ENCODE assay signal across 10 mouse cellular contexts in the genomic region with DNA sequence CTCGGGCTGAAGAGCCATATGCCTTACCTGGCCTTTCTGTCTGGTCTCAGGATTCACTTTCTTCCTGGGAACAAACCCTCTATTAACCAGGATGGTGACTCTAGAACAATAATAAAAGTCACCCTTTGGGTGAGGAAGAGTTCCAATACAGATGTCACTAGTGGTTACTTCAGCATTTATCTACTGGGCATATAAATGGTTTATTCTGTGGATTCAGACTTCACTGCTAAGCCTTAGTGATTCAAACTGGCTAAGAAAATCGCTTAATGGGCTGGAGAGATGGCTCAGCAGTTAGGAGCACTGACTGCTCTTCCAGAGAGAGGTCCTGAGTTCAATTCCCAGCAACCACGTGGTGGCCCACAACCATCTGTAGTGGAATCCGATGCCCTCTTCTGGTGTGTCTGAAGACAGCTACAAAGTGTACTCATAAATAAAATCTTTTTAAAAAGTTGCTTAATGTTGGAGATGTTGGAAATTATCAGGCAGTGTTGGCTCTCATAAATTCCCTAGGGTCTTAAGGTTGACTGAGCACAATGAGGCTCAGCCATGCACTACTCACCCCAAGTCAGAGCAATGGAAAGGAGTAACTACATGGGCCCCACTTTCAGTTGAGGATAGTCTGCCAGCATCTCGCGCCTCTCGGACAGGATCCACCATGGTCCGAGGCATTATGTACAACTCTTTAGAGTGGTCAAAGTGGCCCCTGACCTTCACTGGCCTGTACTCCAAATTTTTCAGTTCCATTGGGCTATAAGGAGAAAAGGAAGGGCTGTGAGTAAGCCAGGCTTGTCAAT. TPM values are rescaled to one million over a fixed set of nuclear protein-coding genes. Genes with fewer than 3 reads are reported as not detected.
DNase-seq lines count a peak whose midpoint lies in the region; ATAC-seq and TF ChIP-seq lines count a peak whose summit lies in the region.
"Had no signal": no experiment of that assay in that cellular context is flagged by ENCODE, and none has a peak within 500 bp of the region (broad histone marks: within the 10 kb centered on the region; RNA-seq: fewer than 3 reads in every experiment).

No protein-coding gene starts in this region.

- no peaks in the 10 kb centered on the region for H3K9me3 ChIP-seq in hindbrain, embryonic 10.5 days
- no peaks in the 10 kb centered on the region for H3K9me3 ChIP-seq in hindbrain, embryonic 11.5 days (ENCODE audit: control insufficient read depth, low read length)
- no peaks in the 10 kb centered on the region for H3K9me3 ChIP-seq in midbrain, postnatal 0 days (ENCODE audit: low read length)
- no peaks in the 10 kb centered on the region for H3K9me3 ChIP-seq in midbrain, embryonic 16.5 days (replicated peaks; ENCODE audit: control insufficient read depth, low read length, poor library complexity, severe bottlenecking)
- H3K9me3 ChIP-seq in intestine, embryonic 16.5 days (ENCODE audit: control insufficient read depth, low read length) = no peaks in the 10 kb centered on the region
- no peaks in the 10 kb centered on the region for H3K9me3 ChIP-seq in stomach, embryonic 15.5 days

- peaks cover 66% of the 10 kb centered on the region for H3K4me1 ChIP-seq in hindbrain, embryonic 10.5 days (replicated peaks)
- peaks cover 12% of the 10 kb centered on the region for H3K4me1 ChIP-seq in hindbrain, embryonic 11.5 days (replicated peaks; ENCODE audit: control insufficient read depth, insufficient read depth, low read length)
- peaks cover 27% of the 10 kb centered on the region for H3K4me1 ChIP-seq in midbrain, postnatal 0 days (ENCODE audit: insufficient read depth, low read length)
- peaks cover 36% of the 10 kb centered on the region for H3K4me1 ChIP-seq in midbrain, embryonic 16.5 days (ENCODE audit: control insufficient read depth, insufficient read depth, low read length)
- H3K4me1 ChIP-seq in intestine, embryonic 16.5 days (ENCODE audit: control insufficient read depth, insufficient read depth, low read length) = peaks cover 36% of the 10 kb centered on the region
- H3K4me1 ChIP-seq in stomach, embryonic 15.5 days = peaks cover 33% of the 10 kb centered on the region

- no peaks in the 10 kb centered on the region for H3K27me3 ChIP-seq in hindbrain, embryonic 10.5 days (ENCODE audit: insufficient read depth, poor library complexity, severe bottlenecking)
- no peaks in the 10 kb centered on the region for H3K27me3 ChIP-seq in hindbrain, embryonic 11.5 days (ENCODE audit: control insufficient read depth, insufficient read depth, low read length)
- no peaks in the 10 kb centered on the region for H3K27me3 ChIP-seq in midbrain, postnatal 0 days (ENCODE audit: insufficient read depth, low read length)
- no peaks in the 10 kb centered on the region for H3K27me3 ChIP-seq in midbrain, embryonic 16.5 days (ENCODE audit: control insufficient read depth, insufficient read depth, low read depth, low read length)
- no peaks in the 10 kb centered on the region for H3K27me3 ChIP-seq in intestine, embryonic 16.5 days (replicated peaks; ENCODE audit: control insufficient read depth, insufficient read depth, low read length)
- no peaks in the 10 kb centered on the region for H3K27me3 ChIP-seq in stomach, embryonic 15.5 days (replicated peaks)

- no peak overlapping the region for H3K27ac ChIP-seq in hindbrain, embryonic 10.5 days
- H3K27ac ChIP-seq in hindbrain, embryonic 11.5 days (ENCODE audit: low read depth, low read length) = no peak overlapping the region
- no peak overlapping the region for H3K27ac ChIP-seq in midbrain, postnatal 0 days (ENCODE audit: low read depth, low read length)
- H3K27ac ChIP-seq in midbrain, embryonic 16.5 days (ENCODE audit: low read length) = no peak overlapping the region
- H3K27ac ChIP-seq in intestine, embryonic 16.5 days (ENCODE audit: low read length) = no peak overlapping the region
- no peak overlapping the region for H3K27ac ChIP-seq in stomach, embryonic 15.5 days

- peak; percentile 22; the same call in 1 of the 2 replicates for TF ChIP-seq CTCF in midbrain, postnatal 0 days (IDR thresholded peaks at IDR 0.05)

- WGBS in hindbrain, embryonic 10.5 days = 65% methylated on average over 8 of the region's 8 CpGs
- 67% methylated on average over 8 of the region's 8 CpGs for WGBS in hindbrain, embryonic 11.5 days
- WGBS in midbrain, postnatal 0 days = 66% methylated on average over 8 of the region's 8 CpGs
- 65% methylated on average over 8 of the region's 8 CpGs for WGBS in midbrain, embryonic 16.5 days
- 55% methylated on average over 8 of the region's 8 CpGs for WGBS in intestine, embryonic 16.5 days
- 59% methylated on average over 8 of the region's 8 CpGs for WGBS in stomach, embryonic 15.5 days

- H3K9ac ChIP-seq in hindbrain, embryonic 11.5 days (ENCODE audit: low read depth, low read length) = no peak overlapping the region
- no peak overlapping the region for H3K9ac ChIP-seq in midbrain, postnatal 0 days (replicated peaks; ENCODE audit: low read length, poor library complexity, severe bottlenecking)
- no peak overlapping the region for H3K9ac ChIP-seq in midbrain, embryonic 16.5 days (ENCODE audit: low read depth, low read length)
- H3K9ac ChIP-seq in intestine, embryonic 16.5 days (ENCODE audit: low read depth, low read length) = peak overlapping the region; percentile 89; the same call in 1 of the 2 replicates
- no peak overlapping the region for H3K9ac ChIP-seq in stomach, embryonic 15.5 days

- peaks cover 60% of the 10 kb centered on the region for H3K36me3 ChIP-seq in hindbrain, embryonic 10.5 days
- peaks cover 16% of the 10 kb centered on the region for H3K36me3 ChIP-seq in hindbrain, embryonic 11.5 days (ENCODE audit: control insufficient read depth, insufficient read depth, low read length)
- peaks cover 34% of the 10 kb centered on the region for H3K36me3 ChIP-seq in midbrain, postnatal 0 days (ENCODE audit: insufficient read depth, low read length)
- peaks cover 34% of the 10 kb centered on the region for H3K36me3 ChIP-seq in midbrain, embryonic 16.5 days (ENCODE audit: control insufficient read depth, insufficient read depth, low read length)
- peaks cover 21% of the 10 kb centered on the region for H3K36me3 ChIP-seq in intestine, embryonic 16.5 days (ENCODE audit: control insufficient read depth, insufficient read depth, low read length)
- H3K36me3 ChIP-seq in stomach, embryonic 15.5 days = peaks cover 40% of the 10 kb centered on the region

- no peak overlapping the region for H3K4me2 ChIP-seq in hindbrain, embryonic 11.5 days (replicated peaks; ENCODE audit: low read depth, low read length)
- no peak overlapping the region for H3K4me2 ChIP-seq in midbrain, postnatal 0 days (ENCODE audit: low read depth, low read length, poor library complexity, severe bottlenecking)
- no peak overlapping the region for H3K4me2 ChIP-seq in midbrain, embryonic 16.5 days (ENCODE audit: low read length)
- H3K4me2 ChIP-seq in intestine, embryonic 16.5 days (ENCODE audit: low read depth, low read length) = 0 out of 2 replicates have a peak overlapping the region, but pooled peaks have one; percentile 92
- H3K4me2 ChIP-seq in stomach, embryonic 15.5 days = peak overlapping the region; percentile 95

- no peak for ATAC-seq in hindbrain, embryonic 11.5 days (ENCODE audit: low FRiP score)
- ATAC-seq in midbrain, postnatal 0 days (ENCODE audit: low FRiP score) = no peak
- ATAC-seq in midbrain, embryonic 16.5 days = no peak
- no peak for ATAC-seq in intestine, embryonic 16.5 days
- no peak for ATAC-seq in stomach, embryonic 15.5 days (ENCODE audit: insufficient read depth, low FRiP score, low read depth)

- H3K4me3 ChIP-seq in hindbrain, embryonic 10.5 days = peak overlapping the region; percentile 88
- no peak overlapping the region for H3K4me3 ChIP-seq in hindbrain, embryonic 11.5 days (ENCODE audit: low read depth, low read length)
- no peak overlapping the region for H3K4me3 ChIP-seq in midbrain, postnatal 0 days (ENCODE audit: low read depth, low read length)
- H3K4me3 ChIP-seq in midbrain, embryonic 16.5 days (ENCODE audit: low read depth, low read length) = no peak overlapping the region
- 0 out of 2 replicates have a peak overlapping the region, but pooled peaks have one; percentile 89 for H3K4me3 ChIP-seq in intestine, embryonic 16.5 days (ENCODE audit: low read length)
- no peak overlapping the region for H3K4me3 ChIP-seq in stomach, embryonic 15.5 days (replicated peaks)

- DNase-seq in hindbrain, embryonic 10.5 days (ENCODE audit: low spot score) = no peak
- DNase-seq in hindbrain, embryonic 11.5 days (ENCODE audit: low spot score) = no peak
- no peak for DNase-seq in midbrain, postnatal 0 days (ENCODE audit: low spot score)
- DNase-seq in thymus, postnatal 36 days = no peak
- DNase-seq in adrenal gland, adult 2 months = no peak
- DNase-seq: kidney, postnatal 14 days; thymus, postnatal 14 days had no signal

RNA-seq across cellular contexts. Expression of gene Surf2, which starts 1.8 kb away (rescaled TPM):
- 53.2 and 58.0 TPM in 2 replicates for polyA plus RNA-seq in hindbrain, embryonic 10.5 days (2016; fragmentation: Nextera tagmentation; extraction: Ambion mirVana)
- polyA plus RNA-seq in hindbrain, embryonic 11.5 days (2014; fragmentation: Nextera tagmentation; extraction: Ambion mirVana) = 44.6 and 50.7 TPM in 2 replicates
- total RNA-seq in midbrain, postnatal 0 days (2014; rRNA removed) = 27.5 and 30.0 TPM in 2 replicates
- polyA plus RNA-seq in midbrain, postnatal 0 days (2015; fragmentation: Nextera tagmentation; extraction: Ambion mirVana) = 55.2 and 55.5 TPM in 2 replicates
- 58.6 and 59.2 TPM in 2 replicates for polyA plus RNA-seq in midbrain, embryonic 16.5 days (2015; fragmentation: Nextera tagmentation; extraction: Ambion mirVana)
- 41.9 and 45.9 TPM in 2 replicates for polyA plus RNA-seq in intestine, embryonic 16.5 days (2015; fragmentation: Nextera tagmentation; extraction: Ambion mirVana)
- polyA plus RNA-seq in stomach, embryonic 15.5 days (2015; fragmentation: Nextera tagmentation; extraction: Ambion mirVana) = 40.4 and 40.8 TPM in 2 replicates
- total RNA-seq in adrenal gland, adult 2 months (2021) = 10 to 100 TPM; 38.4 to 47.9 TPM
- polyA plus RNA-seq in adrenal gland, adult 2 months (2012; rRNA removed) = 22.5 and 28.5 TPM in 2 replicates

RNA-seq across cellular contexts. Expression of gene Surf1, which starts 2.0 kb away (rescaled TPM):
- polyA plus RNA-seq in hindbrain, embryonic 10.5 days (2016; fragmentation: Nextera tagmentation; extraction: Ambion mirVana) = 47.4 and 53.6 TPM in 2 replicates
- 52.9 and 53.9 TPM in 2 replicates for polyA plus RNA-seq in hindbrain, embryonic 11.5 days (2014; fragmentation: Nextera tagmentation; extraction: Ambion mirVana)
- total RNA-seq in midbrain, postnatal 0 days (2014; rRNA removed) = 59.7 and 78.8 TPM in 2 replicates
- 112 and 122 TPM in 2 replicates for polyA plus RNA-seq in midbrain, postnatal 0 days (2015; fragmentation: Nextera tagmentation; extraction: Ambion mirVana)
- 90.1 and 97.5 TPM in 2 replicates for polyA plus RNA-seq in midbrain, embryonic 16.5 days (2015; fragmentation: Nextera tagmentation; extraction: Ambion mirVana)
- 76.1 and 83.5 TPM in 2 replicates for polyA plus RNA-seq in intestine, embryonic 16.5 days (2015; fragmentation: Nextera tagmentation; extraction: Ambion mirVana)
- 62.1 and 65.7 TPM in 2 replicates for polyA plus RNA-seq in stomach, embryonic 15.5 days (2015; fragmentation: Nextera tagmentation; extraction: Ambion mirVana)
- 100 to 1,000 TPM; 108 to 115 TPM for total RNA-seq in adrenal gland, adult 2 months (2021)
- 67.9 and 77.7 TPM in 2 replicates for polyA plus RNA-seq in adrenal gland, adult 2 months (2012; rRNA removed)

RNA-seq across cellular contexts. Expression of gene Rpl7a, which starts 3.8 kb away (rescaled TPM):
- polyA plus RNA-seq in hindbrain, embryonic 10.5 days (2016; fragmentation: Nextera tagmentation; extraction: Ambion mirVana) = 566 and 674 TPM in 2 replicates
- polyA plus RNA-seq in hindbrain, embryonic 11.5 days (2014; fragmentation: Nextera tagmentation; extraction: Ambion mirVana) = 627 and 628 TPM in 2 replicates
- 910 and 1,034 TPM in 2 replicates for total RNA-seq in midbrain, postnatal 0 days (2014; rRNA removed)
- polyA plus RNA-seq in midbrain, postnatal 0 days (2015; fragmentation: Nextera tagmentation; extraction: Ambion mirVana) = 411 and 433 TPM in 2 replicates
- polyA plus RNA-seq in midbrain, embryonic 16.5 days (2015; fragmentation: Nextera tagmentation; extraction: Ambion mirVana) = 376 and 399 TPM in 2 replicates
- 575 and 620 TPM in 2 replicates for polyA plus RNA-seq in intestine, embryonic 16.5 days (2015; fragmentation: Nextera tagmentation; extraction: Ambion mirVana)
- polyA plus RNA-seq in stomach, embryonic 15.5 days (2015; fragmentation: Nextera tagmentation; extraction: Ambion mirVana) = 494 and 609 TPM in 2 replicates
- 100 to 1,000 TPM; 543 to 545 TPM for total RNA-seq in adrenal gland, adult 2 months (2021)
- polyA plus RNA-seq in adrenal gland, adult 2 months (2012; rRNA removed) = 233 and 258 TPM in 2 replicates

RNA-seq across cellular contexts. Expression of gene Med22, which starts 3.9 kb away (rescaled TPM):
- 111 and 130 TPM in 2 replicates for polyA plus RNA-seq in hindbrain, embryonic 10.5 days (2016; fragmentation: Nextera tagmentation; extraction: Ambion mirVana)
- polyA plus RNA-seq in hindbrain, embryonic 11.5 days (2014; fragmentation: Nextera tagmentation; extraction: Ambion mirVana) = 77.3 and 88.9 TPM in 2 replicates
- 106 and 119 TPM in 2 replicates for total RNA-seq in midbrain, postnatal 0 days (2014; rRNA removed)
- 139 and 144 TPM in 2 replicates for polyA plus RNA-seq in midbrain, postnatal 0 days (2015; fragmentation: Nextera tagmentation; extraction: Ambion mirVana)
- 134 and 137 TPM in 2 replicates for polyA plus RNA-seq in midbrain, embryonic 16.5 days (2015; fragmentation: Nextera tagmentation; extraction: Ambion mirVana)
- 36.1 and 39.4 TPM in 2 replicates for polyA plus RNA-seq in intestine, embryonic 16.5 days (2015; fragmentation: Nextera tagmentation; extraction: Ambion mirVana)
- polyA plus RNA-seq in stomach, embryonic 15.5 days (2015; fragmentation: Nextera tagmentation; extraction: Ambion mirVana) = 40.3 and 45.7 TPM in 2 replicates
- total RNA-seq in adrenal gland, adult 2 months (2021) = 10 to 100 TPM; 48.3 to 56.8 TPM
- 45.0 and 45.5 TPM in 2 replicates for polyA plus RNA-seq in adrenal gland, adult 2 months (2012; rRNA removed)

RNA-seq across cellular contexts. Expression of gene Surf6, which starts 11.7 kb away (rescaled TPM):
- polyA plus RNA-seq in hindbrain, embryonic 10.5 days (2016; fragmentation: Nextera tagmentation; extraction: Ambion mirVana) = 30.8 and 33.4 TPM in 2 replicates
- polyA plus RNA-seq in hindbrain, embryonic 11.5 days (2014; fragmentation: Nextera tagmentation; extraction: Ambion mirVana) = 16.7 and 18.4 TPM in 2 replicates
- total RNA-seq in midbrain, postnatal 0 days (2014; rRNA removed) = 17.2 and 23.8 TPM in 2 replicates
- 24.7 and 27.8 TPM in 2 replicates for polyA plus RNA-seq in midbrain, postnatal 0 days (2015; fragmentation: Nextera tagmentation; extraction: Ambion mirVana)
- 30.7 and 32.6 TPM in 2 replicates for polyA plus RNA-seq in midbrain, embryonic 16.5 days (2015; fragmentation: Nextera tagmentation; extraction: Ambion mirVana)
- polyA plus RNA-seq in intestine, embryonic 16.5 days (2015; fragmentation: Nextera tagmentation; extraction: Ambion mirVana) = 21.0 and 23.3 TPM in 2 replicates
- 24.9 and 25.2 TPM in 2 replicates for polyA plus RNA-seq in stomach, embryonic 15.5 days (2015; fragmentation: Nextera tagmentation; extraction: Ambion mirVana)
- total RNA-seq in adrenal gland, adult 2 months (2021) = 10 to 100 TPM; 23.9 to 26.6 TPM
- 5.1 and 5.2 TPM in 2 replicates for polyA plus RNA-seq in adrenal gland, adult 2 months (2012; rRNA removed)

Comparison
In these comparisons a context has a peak if more than half of its experiments do, and no peak if none do; other contexts are left out.
1. H3K4me3 ChIP-seq: peak in hindbrain, embryonic 10.5 days (single experiment) and intestine, embryonic 16.5 days (single experiment); none in hindbrain, embryonic 11.5 days (single experiment), midbrain, postnatal 0 days (single experiment), midbrain, embryonic 16.5 days (single experiment) and stomach, embryonic 15.5 days (single experiment).
2. H3K4me2 ChIP-seq: peak in intestine, embryonic 16.5 days (single experiment) and stomach, embryonic 15.5 days (single experiment); none in hindbrain, embryonic 11.5 days (single experiment), midbrain, postnatal 0 days (single experiment) and midbrain, embryonic 16.5 days (single experiment).